Mouse (Mus musculus) naive thymus-derived CD4-positive, alpha-beta T cell, adult 2 months (primary cell): ENCODE measurements around the gene Aloxe3.

Experiments used
- DNase-seq: peaks from one replicate; pipeline ENCODE4 v3.0.0-alpha.2; 2011; ENCODE audit warnings: low read depth

Aloxe3 gene

DNA sequence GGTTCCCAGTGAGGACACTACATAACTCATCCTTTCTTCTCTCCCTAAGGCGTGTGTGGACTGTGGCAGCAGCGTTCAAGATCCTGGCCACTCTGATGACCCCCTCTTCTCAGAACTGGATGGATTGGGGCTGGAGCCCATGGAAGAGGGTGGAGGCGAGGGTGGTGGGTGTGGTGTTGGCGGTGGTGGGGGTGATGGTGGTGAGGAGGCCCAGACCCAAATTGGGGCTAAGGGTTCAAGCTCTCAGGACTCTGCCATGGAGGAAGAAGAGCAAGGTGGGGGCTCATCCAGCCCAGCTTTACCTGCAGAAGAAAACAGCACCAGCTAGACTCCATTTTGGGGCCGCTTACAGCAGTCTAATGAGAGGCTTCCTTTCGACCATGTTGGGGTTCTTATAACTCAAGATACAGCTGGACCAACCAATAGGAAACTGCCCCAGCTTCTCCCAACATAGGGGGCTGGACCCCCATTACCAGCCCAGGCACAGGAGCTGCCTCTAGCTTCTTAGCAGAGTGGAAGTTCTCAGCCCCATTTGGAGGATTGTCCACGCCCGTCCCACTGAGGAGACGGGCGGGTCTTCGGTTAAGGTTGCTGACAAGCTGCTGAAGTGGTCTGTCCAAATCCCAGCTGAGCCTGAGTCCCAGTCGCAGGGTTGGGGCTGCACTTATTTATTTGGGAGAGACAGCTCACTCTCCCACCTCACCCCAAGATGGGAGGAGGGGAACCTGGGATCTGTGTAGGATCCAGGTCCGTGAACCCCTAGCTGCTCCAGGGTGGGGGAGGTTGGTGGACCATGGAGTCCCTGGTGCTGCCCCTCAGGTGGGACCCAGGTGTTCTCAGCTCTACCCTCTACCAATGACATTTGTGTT is 16.4 kb upstream of the Aloxe3 start:
- DNase-seq, result peak; percentile 27

DNA sequence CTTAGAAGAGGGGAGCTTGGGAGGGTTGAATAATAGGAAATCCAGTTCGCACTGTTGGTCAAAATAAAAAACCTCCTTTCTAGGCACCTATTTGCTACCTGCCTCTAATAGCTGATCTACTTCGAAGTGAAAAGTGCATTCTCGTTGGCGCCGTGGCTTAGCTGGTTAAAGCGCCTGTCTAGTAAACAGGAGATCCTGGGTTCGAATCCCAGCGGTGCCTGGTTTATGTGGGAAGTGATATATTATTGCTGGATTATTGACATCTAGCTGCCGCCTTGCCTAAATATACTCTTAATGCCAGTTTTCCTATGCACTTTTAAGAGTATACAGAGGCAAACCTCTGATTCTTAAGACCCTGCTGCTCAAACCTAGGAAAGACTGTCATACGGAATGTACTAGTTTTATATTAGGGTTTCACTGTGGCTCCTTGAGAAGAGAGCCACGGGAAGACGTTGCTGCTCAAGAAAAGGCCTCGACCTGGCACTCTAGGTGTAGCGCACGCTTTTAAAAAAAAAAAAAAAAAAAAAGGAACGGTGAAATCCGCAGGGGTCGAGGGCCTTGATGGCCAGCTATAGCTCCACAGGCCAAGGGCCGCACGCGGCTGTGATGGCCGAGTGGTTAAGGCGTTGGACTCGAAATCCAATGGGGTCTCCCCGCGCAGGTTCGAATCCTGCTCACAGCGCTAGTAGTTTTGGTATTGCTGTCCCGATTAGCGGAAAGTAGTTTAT is 15.2 kb upstream of the Aloxe3 start:
- DNase-seq, result peak; percentile 89

DNA sequence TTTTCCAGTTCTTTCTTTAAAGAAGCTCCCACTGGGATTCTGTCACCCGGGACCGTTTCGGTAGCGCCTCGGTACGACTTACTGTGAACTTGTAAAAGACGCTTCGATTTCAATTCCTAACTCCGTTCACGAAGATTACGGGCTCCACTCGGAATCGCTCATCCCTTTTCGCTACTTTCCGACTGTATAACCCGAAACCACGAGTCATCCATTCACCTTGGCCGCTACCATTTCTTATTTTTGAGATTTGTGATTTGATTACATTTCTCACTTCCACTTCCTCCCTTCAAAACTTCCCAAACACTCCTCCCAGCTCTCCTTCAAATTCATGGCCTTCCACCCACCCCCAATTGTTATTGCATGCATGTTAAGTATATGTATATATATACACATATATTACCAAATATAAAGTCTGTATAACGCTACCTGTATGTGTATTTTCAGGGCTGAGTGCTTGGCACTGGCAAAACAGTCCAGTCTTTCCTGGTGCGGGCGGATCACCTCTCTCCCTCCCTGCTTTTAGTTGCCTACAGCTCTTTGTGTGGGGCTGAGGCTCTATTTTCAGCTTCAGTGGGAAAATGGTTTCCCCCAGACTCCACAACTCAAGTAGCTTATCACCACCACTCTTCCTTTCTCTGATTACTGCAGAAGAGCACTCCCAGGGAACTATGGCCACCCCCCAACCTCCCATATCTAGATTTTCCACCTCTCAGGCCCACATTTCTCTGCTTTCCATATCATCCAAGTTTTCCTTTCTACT is 14.5 kb upstream of the Aloxe3 start:
- DNase-seq, result no peak

- DNase-seq, result no peak
Observed at GRCm38 (mm10) chr11:69111865-69112264, 13.8 kb upstream of the Aloxe3 start.

DNA sequence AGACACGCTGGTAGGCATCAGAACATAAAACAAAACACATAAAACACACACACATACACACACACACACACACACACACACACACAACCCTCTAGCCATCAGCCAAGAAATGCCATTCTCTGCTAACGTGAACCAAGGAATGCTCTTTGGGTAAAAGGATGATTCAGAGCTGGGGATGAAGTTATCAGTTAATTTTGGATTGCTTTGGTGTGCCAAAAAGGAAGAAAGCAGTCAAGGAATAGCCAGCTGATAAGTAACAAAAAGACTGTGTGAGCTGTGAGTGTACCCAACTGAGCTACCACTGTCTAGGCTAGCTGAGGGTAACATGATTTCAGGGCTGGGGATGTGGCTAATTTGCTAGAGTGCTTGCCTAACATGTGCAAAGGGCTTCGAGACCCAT is 11.7 kb upstream of the Aloxe3 start:
- no peak for DNase-seq

DNA sequence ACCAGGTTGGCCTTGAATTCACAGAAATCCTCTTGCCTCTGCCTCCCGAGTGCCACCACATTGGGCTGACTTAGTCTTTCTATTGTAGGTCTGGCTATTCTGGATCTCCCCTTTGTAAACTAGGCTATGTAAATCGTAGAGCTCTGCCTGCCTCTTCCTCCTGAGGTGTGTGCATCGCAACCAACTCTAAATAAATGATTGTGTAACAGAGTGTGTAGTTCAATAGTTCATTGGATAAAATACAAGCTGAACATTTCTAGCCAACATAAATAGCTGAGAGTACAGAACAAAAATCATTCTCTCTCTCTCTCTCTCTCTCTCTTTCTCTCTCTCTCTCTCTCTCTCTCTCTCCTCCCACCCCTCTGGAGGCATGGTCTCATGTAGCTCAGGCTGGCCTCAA is 11.1 kb upstream of the Aloxe3 start:
- DNase-seq, result no peak

GRCm38 (mm10) chr11:69116843-69117242 is 8.9 kb upstream of the Aloxe3 start:
- DNase-seq, result no peak

- peak; percentile 75 for DNase-seq
Observed at GRCm38 (mm10) chr11:69117737-69118695, 7.7 kb upstream of the Aloxe3 start.

DNA sequence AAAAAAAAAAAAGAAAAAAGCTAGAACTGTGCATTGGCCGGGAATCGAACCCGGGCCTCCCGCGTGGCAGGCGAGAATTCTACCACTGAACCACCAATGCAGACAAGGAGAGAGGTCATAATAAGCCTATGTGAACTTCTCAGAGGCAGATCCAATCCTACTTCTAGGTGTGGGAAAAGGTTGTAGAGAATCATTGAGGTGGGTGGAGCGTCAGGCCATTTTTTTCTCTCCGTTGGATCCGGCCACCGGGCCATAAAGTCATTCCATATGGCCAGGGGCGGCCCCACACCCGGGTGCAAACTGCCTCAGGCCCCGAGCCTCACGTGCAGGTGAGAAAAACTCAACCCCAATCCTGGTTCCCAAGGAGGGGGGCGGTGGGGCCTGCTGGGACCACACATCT is 6.9 kb upstream of the Aloxe3 start:
- peak; percentile 92 for DNase-seq

DNA sequence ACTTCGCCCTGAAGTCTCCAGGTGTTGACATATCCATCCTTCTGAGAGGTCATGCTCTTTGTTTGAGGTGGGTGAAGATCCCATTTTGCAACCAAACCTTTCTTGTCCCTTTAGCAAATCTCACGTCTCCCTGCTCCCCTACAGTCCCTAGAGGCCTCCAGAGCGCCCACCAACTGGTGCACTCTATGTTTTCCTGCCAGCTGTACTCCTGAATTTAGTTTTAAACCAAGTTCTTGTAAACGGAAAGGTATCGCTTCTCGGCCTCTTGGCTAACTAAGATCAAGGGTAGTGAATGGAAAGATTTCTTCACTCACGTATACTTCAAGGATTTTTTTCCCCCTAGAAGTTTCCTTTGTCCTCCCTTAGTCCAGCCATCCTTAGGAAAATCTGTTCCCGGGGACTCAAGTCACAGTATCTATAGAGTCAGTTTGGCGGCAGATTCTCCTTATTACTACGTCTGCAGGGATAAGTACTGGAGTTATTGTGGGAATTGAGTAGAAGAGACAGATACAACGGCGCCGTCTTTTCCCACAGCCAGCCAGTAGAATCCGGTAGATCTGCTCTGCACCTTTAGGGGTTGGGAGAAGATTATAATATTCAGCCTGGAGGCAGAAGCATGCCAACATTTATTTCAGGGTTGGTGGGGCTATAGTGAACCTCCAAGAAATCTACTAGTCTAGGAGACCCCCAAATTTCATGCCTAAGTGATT is 6.1 kb upstream of the Aloxe3 start:
- no peak for DNase-seq

GRCm38 (mm10) chr11:69120221-69121000 is 5.3 kb upstream of the Aloxe3 start, which contains the start of gene Hes7:
Gene Hes7, plus strand, starts transcription at chr11:69120404.
- no peak for DNase-seq

- peak; percentile 55 for DNase-seq
Observed at GRCm38 (mm10) chr11:69121001-69121740, 4.5 kb upstream of the Aloxe3 start.

GRCm38 (mm10) chr11:69121741-69122335 is 3.9 kb upstream of the Aloxe3 start:
- peak; percentile 62 for DNase-seq

GRCm38 (mm10) chr11:69122336-69122951 is 3.3 kb upstream of the Aloxe3 start, which contains the start of gene 9130213A22Rik:
Gene 9130213A22Rik, minus strand, starts transcription at chr11:69122589.
- DNase-seq, result peak; percentile 68

- DNase-seq, result peak; percentile 87
Observed at GRCm38 (mm10) chr11:69123056-69123692, 2.5 kb upstream of the Aloxe3 start.

GRCm38 (mm10) chr11:69123693-69124497 is 1.8 kb upstream of the Aloxe3 start:
- peak; percentile 89 for DNase-seq

GRCm38 (mm10) chr11:69124498-69124847 is 1.2 kb upstream of the Aloxe3 start:
- peak; percentile 91 for DNase-seq
